Mouse (Mus musculus): Measurements from ENCODE around the gene 1700037H04Rik.

GRCm38 (mm10) chr2:131125964-131126815 lies 33.7 kb downstream of the 1700037H04Rik start:
- TF ChIP-seq CTCF (IDR thresholded peaks at IDR 0.05; ENCODE audit: low read depth) (no peak), EP300 (IDR thresholded peaks at IDR 0.05; ENCODE audit: low read depth) (no peak)

Measured in liver, postnatal 0 days (tissue).